Mouse (Mus musculus) kidney, adult 9 months (tissue): ENCODE data around the gene Lgals7.

Experiments
- DNase-seq: peaks from one replicate; pipeline ENCODE4 v3.0.0; 2022

Gene Lgals7

DNA sequence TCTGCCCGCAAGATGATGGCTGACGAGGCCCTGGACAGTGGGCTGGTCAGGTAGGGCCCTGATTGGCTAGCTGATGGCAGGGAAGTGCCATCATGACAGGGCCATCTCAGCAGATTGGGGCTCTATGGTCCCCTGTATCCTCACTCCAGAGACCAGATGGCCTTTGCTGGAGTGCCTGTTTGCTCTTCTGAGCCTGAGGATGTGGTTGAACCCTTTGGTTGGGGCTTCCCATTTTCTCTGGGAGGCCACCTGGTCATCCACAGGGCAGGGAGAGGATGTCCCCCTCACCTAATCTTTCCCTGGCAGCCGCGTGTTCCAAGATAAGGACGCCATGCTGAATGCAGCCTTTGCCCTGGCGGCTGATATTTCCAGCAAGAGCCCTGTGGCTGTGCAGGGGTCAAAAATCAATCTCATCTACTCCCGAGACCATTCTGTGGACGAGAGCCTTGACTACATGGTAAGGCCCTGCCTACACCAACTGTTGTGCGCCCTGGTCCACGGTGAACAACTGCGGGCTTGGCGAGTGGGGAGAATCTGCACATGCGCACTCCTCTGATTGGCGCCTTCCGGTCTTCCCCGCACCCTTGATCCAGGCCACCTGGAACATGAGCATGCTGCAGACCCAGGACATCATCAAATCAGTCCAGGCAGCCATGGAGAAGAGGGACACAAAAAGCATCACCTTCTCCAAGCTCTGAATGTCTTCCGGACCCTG lies 32.1 kb upstream of the Lgals7 start:
- DNase-seq, result no peak

DNA sequence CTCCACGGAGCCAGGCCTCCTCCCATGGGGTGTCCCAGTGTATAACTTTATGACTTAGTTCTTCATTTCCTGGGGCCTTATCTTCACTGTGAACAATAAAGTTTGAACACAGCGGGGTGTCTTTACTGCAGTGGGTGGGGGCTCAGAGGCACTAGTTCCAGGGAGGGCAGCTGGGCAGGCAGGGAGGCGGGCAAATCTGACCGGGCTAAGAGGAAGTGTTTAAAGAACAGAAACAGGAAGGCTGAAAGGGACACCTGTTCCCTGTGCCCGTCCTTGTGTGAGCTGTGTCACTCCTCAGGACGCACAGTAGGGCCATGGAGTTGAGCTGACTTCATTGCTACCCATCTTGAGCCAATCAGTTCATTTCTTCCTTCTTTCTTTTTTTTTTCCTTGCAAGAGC lies 31.5 kb upstream of the Lgals7 start:
- DNase-seq, result no peak

DNA sequence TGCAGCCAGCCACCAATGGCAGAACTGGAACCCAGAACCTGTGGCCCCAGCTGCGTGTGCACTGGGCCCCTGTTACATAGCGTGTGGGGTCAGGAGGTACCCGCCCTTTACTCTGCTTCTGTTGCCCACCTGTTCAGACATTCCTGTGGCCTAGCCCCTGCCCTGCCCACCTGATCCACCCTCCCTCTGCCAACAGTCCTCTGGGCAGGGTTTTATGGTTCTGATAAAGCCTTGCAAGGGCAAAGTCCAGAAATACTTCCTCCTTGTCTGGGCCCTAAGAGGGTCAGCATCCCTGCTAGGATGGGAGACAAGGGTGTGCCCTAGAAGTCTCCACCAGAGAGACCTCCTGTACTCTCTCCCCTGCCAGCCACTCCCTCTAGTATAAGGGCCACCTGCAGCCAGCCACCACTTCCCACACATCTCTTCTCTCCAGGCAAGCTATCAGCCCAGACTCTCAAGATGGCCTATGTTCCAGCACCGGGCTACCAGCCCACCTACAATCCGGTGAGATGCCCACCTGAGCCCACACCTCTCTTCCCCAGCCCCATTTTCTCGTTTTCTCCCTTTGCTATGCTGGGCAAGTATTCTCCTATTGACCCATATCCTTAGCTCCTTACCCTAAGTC lies 29.8 kb upstream of the Lgals7 start, which contains the start of gene Lgals4:
Lgals4 (plus strand) TSS at position 132 of the 625 bp plus-strand sequence.
- DNase-seq, result no peak

GRCm38 (mm10) chr7:28836936-28837335 lies 26.7 kb upstream of the Lgals7 start:
- peak; percentile 74 for DNase-seq

GRCm38 (mm10) chr7:28838331-28838730 lies 25.3 kb upstream of the Lgals7 start:
- no peak for DNase-seq

DNA sequence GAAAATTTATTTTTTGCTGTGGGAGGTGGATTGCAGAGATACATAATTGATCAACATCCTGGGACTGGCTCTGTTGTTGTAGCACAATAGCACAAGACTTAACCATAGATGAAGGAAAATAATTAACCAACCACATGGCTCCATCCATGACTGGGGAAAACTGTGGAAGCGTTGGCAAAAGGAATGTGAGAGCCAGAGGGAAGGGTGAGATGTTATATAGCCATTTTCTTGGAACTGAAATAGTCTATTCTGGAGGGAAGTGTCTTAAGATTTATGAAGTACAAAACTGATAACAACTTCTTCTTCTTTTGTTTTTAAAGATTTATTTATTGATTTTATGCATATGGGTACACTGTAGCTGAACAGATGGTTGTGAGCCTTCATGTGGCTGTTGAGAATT lies 16.4 kb upstream of the Lgals7 start:
- no peak for DNase-seq

GRCm38 (mm10) chr7:28849700-28850236 lies 13.9 kb upstream of the Lgals7 start:
- no peak for DNase-seq

- DNase-seq, result no peak
Measured at GRCm38 (mm10) chr7:28850642-28851041, 13.0 kb upstream of the Lgals7 start.

GRCm38 (mm10) chr7:28859953-28860352 lies 3.7 kb upstream of the Lgals7 start:
- no peak for DNase-seq

GRCm38 (mm10) chr7:28860898-28861297 lies 2.8 kb upstream of the Lgals7 start:
- DNase-seq, result no peak

DNA sequence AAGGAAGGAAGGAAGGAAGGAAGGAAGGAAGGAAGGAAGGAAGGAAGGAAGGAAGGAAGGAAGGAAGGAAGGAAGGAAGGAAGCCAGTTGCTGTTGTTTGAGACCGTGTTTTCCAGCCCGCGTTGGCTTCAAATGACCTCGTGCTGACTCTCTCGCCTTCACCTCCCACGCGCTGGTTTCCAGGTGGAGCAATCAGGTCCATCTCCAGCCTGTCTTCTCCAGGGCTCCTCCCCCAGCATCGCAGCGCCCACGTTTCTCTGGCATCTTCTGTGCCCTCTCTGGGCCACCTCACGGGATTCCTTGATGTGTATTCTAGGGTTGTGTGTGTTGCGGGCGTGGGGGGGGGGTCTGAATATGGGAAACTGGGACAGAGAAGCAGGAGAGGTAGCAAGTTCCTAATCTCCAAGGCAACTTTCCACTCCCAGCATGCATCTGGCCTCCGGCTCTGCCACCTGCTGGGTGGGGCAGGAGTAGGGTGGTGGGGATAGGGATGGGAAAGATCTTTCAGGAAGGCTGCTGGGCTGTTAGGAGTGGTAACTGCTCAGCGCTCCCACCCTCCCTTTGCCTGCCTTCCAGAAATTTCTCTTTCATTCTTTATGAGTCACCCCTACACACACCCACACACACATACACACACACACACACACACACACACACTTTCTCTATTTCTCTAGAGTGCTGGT lies 695 bp upstream of the Lgals7 start:
- no peak for DNase-seq

DNA sequence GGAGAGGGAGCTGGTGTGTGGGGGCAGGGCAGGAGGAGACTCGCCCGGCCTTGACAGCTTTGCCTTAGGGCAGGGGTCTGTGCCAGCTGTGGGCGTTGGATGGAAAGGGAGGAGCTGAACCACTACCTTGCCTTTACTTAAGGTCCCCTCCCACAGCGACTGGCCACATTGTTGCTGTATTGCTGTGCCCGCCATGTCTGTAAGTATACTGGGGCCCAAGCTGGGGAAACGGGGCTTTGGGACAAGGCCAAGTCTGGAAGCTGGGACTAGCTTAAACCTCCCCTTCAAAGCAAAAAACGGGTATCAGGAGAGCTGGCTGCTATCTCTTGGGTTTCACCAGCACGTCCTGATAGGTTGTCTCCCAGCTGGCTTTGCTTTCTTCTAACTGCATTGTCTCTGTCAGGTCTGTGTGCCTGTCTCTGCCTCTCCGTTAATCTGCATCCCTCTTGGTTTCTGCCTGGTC lies 666 bp downstream of the Lgals7 start:
- no peak for DNase-seq

DNA sequence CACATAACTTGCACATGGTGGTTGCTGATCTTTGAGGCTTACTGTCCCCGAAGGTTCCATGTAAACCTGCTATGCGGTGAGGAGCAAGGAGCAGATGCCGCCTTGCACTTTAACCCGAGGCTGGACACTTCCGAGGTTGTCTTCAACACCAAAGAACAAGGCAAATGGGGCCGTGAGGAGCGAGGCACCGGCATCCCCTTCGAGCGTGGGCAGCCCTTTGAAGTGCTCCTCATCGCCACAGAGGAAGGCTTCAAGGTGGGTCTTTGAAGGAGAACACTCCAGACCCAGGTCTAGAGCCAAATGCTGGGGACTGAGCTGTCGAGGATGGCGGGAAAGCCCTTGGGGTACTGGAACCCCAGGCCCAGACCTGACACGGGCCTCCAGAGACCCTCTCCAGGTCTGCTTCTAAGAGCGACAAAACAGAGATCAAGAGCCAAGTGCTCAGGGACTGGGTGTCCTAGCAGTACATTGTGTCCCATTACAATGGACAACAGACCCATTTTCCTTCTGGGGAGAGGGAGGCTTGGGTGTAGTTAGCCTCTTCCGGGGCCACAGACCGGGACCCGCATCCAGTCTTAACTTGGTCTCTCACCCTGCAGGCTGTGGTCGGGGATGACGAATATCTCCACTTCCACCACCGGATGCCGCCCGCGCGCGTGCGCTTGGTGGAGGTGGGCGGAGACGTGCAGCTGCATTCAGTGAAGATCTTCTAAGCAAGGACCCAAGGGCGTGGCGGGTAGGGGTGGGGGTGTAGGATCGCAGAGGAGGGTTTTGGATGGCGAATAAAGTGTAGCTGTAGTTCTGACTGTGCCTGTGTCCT lies 2.0 kb downstream of the Lgals7 start:
- peak; percentile 72 for DNase-seq

GRCm38 (mm10) chr7:28866769-28867507 lies 3.3 kb downstream of the Lgals7 start:
- no peak for DNase-seq

DNA sequence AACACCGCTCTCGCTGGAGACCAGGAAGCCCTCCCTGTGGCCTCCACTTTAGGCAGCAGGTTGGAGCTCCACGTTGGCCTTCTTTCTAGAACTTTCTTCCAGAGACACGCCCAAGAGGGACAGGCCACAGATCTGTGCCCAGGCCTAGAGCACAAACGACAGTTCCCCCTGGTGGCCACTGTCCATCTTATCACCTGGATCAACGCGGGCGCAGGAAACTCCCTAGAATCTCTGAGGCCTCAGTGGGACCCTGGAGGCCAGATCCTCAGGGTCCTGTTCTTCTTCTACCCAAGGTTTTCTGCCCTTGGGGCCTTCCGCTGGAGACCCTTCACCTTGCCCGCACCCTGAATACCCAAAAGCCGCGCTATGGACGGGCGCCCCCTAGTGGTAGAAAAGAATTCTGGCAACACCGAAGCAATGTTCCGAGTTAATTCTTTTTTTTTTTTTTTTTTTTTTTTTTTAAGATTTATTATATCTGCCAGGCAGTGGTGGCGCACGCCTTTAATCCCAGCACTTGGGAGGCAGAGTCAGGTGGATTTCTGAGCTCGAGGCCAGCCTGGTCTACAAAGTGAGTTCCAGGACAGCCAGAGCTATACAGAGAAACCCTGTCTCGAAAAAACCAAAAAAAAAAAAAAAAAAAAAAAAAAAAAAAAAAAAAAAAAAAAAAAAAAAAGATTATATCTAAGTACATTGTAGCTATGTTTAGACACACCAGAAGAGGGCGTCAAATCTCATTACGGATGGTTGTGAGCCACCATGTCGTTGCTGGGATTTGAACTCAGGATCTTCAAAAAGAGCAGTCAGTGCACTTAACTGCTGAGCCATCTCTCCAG lies 4.1 kb downstream of the Lgals7 start:
- DNase-seq, result peak; percentile 85

DNA sequence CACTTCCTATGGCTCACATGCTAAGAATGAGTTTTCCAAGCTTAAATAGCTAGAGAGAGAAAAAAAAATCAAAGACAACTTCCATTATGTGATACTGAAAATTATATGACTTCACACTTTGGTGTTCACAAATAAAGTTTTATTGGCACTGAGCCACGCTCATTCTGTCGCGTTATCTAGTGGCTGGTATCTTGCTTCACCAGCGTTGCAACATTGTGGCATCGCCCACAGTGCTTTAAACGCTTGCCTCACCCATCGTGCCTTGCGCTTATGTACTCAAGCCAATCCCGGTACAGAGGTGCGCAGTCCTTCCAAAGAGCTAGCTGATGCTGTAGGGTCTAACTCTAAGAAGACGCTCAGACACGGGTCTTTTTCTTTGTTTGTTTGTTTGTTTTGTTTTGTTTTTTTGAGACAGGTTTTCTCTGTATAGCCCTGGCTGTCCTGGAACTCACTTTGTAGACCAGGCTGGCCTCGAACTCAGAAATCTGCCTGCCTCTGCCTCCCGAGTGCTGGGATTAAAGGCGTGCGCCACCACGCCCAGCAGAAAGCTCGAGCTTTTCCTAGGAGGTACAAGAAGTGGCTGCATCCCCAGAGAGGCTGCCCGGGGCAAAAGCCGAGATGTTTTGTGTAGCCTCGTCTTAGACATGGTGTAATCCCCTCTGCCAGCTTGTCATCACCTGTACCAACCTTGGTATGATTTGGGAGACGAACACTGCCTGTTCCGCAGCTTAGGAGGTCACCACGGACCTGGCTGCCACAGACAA lies 7.4 kb downstream of the Lgals7 start:
- no peak for DNase-seq

DNA sequence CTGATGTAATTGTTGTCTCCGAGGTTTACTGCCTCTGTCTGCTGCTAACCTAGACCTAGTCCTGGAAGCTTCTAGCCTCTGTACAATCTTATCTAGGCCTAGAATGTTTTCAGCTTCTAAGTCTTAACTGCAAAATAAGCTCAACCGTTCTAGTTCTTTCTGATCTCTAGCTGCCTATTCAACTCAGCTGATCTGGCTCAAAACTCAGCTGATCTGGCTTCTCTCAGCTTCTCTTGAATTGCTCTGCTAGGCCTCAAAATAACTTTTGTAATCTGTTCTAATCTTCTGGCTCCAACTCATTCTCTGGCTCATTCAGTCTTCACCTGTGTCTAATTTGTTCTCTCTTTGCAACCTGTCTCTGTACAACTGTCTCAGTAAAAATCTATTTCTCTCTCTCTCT lies 10.9 kb downstream of the Lgals7 start:
- DNase-seq, result no peak

- no peak for DNase-seq
Measured at GRCm38 (mm10) chr7:28876099-28876498, 12.4 kb downstream of the Lgals7 start.

- DNase-seq, result no peak
Measured at GRCm38 (mm10) chr7:28877155-28877554, 13.5 kb downstream of the Lgals7 start.

DNA sequence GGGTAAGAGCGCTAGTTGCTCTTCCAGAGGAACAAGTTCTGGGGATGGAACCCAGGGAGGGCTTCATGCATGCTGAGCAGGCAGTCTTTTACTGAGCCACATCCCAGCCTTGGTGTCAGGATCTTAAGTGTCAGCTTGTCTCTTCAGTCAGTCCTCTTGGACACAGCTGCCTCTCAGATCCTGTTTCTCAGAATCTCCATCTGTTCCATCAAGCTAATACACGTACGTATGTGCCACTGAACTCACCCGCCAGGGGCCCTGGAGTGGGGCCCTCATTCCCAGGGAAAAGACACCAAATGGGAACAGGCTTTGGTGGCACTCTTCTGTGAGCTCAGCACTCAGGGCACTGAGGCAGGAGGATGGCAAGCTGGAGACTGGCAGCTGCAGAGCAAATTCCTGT lies 14.2 kb downstream of the Lgals7 start:
- DNase-seq, result no peak
